Mouse (Mus musculus) cerebellum, adult 9-10 months (tissue): Measurements from ENCODE around the gene Inpp5a.

ENCODE experiments used
- DNase-seq: peaks from one replicate; pipeline ENCODE4 v3.0.0; 2022

Gene Inpp5a

DNA sequence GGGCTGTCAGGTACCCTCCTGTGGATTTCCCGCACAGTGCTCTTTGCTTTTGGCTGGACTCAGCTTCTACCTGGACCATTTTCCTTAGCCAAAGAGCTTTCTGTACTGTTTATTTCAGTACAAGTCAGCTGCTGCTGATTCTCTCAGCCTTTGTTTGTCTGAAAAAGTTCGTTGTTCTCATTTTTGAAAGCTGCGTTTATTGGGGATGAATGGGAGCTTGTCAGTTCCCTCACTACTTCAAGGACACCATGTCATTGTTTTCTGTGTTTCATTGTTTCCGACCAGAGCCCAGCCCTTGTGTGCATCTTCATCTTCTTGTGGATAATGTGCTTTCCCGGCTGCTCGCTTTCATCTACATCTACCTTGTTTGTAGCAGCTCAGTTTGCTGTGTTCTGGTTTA is 90.7 kb downstream of the Inpp5a start:
- DNase-seq, result no peak

DNA sequence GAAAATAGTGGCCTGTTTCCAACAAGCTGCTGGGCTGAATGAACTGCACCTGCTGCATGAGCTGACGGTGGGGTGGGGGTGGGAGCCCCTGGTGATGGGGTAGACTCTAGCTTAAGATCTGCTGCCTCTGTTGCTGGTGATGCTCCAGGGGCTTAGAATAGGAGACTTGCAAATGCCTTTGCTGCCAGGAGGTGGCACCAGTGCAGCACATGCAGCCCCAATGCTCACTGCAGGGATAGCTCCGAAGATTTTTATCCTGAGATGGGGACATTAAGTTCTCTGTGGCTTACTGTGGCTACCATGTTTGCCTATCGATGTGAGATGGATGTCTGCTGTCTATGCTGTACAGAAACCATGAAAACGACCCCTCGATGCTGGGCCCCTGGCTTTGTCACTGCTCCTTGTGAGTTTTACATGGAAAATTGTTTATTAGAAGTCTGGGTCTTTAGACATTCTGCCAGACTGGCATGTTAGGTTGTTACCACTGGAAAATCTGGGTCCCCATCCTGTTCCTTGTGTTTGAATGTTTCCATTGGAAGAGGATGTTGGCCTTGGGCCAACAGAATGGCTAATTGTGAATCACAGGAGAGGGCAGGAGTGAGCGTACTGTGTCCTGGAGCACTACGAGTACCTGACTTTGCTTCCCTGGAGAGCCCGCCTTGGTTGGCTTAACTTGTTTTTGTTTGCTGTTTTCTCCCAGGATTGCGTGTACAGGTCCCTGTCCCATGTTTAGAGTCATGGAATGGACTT is 95.5 kb downstream of the Inpp5a start:
- peak; percentile 74 for DNase-seq

DNA sequence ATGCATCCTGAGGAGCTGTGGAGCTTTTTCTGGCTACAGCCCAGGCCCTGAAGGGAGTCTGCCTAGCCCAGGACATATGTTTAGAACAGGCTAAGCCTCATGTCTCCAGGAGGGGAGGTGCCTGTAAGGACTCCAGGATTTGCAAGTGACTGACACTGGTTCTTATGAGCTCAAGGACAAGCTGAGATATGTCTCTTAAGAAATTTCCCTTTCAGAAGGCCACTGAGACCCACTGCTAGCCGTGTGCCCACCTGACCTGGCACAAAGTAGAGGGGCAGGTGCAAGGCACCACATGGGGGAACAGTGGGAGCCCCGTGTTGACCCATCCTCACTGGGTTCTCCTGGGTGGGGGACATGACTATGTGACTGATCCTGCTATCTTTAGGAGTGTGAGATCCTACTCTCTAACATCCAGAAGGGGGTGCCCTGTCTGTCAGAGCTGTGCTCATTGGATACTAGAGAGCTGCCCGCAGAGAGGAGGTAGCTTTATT is 100.9 kb downstream of the Inpp5a start:
- DNase-seq, result peak; percentile 73

DNA sequence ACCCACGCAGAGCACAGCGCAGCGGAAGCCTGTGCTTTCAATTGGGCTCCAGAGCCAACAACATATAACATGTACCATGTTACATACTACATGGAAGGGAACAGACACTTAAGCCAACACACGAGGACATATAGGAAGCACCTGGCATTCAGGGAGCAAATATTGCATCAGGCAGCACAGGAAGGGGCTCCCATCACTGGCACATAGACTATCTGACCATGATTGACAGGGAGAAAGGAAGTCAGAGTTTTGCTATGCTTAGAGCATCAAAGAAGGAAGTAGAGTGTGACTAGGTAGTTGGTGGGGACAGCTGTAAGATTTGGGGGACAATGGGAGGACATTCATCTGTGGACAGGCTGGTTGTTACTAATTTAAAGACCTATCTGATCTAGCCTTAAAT is 103.4 kb downstream of the Inpp5a start:
- no peak for DNase-seq

DNA sequence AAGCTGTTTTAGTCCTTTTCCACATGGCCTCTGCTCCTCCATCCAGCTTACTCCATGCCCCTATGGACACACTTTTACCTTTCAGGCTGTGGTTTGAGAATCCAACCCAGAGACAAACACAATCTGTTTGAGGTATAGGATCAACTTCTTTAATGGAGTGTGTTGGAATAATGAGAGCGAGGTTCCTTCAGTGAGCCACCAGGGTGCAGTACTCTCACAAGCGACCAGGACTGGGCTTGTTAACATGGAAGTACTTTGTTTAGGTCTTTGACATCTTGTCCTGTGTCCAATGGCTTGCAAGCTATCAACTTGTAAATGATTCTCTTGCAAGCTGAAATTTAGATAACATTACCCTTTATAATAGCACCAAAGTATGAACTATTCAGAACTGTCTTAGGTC is 104.0 kb downstream of the Inpp5a start:
- DNase-seq, result no peak

DNA sequence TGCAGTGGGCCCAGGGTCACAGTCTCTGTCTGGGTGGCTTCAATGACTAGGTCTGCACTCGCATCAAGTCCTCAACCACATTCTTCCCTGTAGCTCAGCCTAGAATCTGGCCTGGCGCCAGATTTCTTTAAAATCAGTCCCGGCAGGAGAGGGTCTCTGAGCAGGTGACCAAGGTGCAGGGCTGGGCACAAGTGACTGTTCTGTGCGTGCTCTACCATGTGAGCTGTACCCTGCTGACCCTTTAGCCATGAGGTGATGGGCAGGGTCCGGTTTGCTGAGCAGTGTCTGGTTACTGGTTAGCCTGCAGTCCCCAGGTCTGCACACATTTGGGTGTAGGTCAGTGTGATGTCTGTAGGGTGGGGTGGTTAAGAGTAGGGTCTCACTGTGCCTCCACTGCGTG is 106.9 kb downstream of the Inpp5a start:
- DNase-seq, result no peak

DNA sequence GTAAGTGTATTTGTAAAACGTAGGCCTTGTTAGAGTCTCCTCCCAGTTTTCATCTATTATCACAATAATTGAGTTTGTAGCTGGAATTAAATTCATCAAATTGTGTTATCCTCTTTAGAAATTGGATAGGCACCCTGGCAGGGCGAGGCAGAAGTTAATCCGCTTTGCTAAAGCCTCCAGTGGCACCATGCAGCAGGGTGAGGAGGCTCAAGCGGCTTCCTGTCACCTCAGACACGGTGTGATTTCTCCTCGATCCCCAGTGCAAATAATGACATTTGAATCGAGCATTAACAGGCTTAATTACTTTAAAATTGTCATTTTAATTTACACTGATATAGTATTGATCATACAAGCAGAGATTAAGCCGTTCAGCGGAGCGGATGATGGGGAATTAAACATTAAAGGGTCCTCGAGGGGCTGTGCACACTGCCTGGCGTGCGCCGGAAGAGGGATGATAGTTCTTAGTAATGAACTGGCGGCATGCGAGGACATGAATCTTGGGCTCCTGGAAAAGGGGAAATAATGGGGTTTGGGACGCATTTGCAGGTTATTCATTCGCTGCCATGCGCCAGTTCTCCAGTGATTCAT is 109.2 kb downstream of the Inpp5a start:
- no peak for DNase-seq

DNA sequence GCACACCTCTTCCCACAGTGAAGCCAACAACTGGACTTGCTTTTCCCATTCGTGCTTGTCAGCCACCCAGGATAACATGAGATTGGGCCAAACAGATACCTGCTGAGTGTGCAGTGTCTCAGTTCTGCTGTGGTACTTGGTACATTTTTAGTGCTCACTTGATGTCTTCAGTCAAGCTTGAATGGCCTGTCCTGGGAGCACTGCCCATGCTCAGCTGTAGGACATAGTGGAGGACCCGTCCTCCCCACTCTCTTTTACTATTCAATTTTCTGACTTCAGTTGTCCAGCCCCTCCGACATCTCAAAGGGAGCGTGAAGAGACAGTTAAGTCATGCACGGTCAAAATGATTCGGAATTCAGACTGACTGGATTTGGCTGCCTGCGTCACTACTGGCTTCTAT is 115.2 kb downstream of the Inpp5a start:
- no peak for DNase-seq

DNA sequence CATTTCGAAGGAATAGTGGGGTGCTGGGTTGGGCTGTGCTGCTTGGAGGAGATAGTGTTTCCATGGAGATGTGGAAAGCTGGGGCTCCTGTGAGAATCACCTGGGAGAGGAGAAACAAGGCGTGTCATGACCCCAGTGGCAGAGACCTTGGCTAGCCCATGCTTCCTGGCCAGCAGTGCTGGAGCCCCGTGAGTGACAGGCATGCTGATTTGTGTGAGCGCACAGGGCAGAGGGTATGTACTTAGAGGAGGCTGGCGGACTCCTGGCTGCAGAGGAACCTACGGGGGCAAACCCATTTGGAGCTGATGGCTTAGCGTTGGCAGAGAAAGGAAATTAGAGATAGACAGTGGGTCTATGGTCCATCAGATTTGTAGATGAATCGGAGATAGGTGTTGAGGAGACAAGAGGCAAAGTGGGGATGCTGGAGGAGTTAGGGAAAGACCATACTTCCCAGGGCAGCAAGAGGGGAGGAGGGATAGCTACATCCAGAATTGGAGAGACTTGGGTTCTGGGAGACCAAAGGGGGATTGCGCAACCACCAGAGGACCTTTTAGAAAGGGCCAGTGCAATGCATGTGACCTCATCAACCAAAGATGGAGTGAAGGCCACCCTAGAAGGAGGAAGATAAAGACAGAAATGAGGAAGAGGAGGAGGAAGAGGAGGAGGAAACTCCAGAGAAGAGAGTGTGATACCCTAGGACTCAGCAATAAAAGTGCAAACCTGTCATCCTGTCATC is 117.9 kb downstream of the Inpp5a start:
- DNase-seq, result no peak

DNA sequence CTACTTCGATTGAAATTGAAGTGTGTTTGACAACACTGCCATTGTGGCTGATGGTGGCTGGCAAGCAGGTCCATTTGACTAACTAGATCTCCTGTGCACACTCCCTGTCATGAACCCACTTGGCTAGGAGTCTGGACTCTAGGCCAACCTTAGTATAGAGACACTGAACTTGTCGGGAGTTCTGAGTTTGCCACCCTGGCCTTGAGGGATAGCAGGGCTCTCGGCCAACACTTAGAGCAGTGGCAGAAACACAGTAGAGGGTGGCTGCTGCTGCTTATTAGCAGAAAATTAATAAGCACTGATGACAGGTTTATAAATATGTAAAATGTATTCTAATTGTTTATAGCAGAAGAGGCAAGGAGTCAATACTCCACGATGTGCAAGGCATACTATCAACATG is 120.0 kb downstream of the Inpp5a start:
- no peak for DNase-seq

DNA sequence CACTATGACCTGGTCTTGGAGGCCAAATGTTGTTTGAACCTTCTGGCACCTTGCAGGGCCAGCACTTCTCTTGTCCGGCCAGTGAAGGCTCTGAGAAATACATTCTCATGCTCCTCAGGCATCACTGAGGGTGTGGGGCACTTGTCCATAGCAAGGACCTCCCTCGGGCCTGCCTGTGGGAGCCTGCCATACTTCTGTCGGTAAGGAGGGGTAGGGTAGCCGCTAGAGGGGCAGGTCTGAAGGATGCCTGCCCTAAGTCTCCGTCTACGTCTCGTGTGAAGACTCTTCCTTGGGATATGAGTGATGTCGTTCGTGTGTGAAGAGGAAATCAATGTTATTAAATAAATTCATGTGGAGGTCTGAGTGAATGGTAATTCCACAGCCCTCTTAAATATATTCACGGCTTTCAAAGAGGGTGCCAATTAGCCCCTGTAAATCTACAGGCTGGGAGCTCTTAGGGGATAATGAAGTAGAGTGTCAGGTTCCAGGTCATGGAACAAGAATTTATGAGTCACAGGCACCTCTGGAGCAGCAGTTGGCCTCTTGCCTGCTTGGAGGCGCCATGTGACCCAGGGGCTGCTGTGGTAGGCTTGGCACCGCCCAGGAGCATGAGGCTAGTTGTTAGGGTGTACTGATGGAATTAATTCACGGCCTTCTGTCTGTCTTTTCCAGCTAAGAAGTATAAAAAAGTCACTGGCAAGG is 127.2 kb downstream of the Inpp5a start:
- no peak for DNase-seq

DNA sequence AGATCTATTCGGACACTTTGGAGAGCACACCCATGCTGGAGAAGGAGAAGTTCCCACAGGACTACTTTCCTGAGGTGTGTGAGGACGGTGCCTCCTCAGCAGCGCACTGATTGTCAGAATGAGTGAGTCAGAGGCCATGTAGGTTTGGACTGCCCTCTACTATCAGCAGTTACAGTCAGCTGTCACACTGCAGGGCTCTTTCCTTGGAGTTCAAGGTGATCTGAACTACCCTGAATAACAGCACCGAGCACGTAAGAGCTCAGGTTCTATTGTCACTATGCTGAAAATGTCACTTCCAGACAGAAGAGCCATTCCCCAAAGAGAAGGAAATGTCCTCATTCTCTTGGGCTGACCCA is 127.7 kb downstream of the Inpp5a start:
- no peak for DNase-seq

DNA sequence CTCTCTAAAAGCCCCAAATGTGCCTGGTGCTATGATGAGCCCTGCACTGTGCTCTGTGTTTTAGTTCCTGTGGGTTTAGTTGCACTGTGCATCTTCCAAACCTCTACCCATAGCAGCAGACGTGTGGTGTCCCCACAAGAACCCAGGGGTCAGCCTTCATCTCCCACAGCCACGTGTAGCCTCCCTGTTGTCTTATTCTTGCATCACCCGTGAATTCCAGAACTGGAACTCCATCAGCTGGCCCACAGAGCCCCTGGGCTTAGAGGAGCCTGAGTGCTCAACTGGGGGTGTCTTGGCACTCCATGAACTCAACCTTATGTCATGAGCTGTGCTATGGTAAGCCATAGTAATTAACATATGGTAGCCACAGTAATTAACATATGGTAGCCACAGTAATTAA is 129.4 kb downstream of the Inpp5a start:
- no peak for DNase-seq

DNA sequence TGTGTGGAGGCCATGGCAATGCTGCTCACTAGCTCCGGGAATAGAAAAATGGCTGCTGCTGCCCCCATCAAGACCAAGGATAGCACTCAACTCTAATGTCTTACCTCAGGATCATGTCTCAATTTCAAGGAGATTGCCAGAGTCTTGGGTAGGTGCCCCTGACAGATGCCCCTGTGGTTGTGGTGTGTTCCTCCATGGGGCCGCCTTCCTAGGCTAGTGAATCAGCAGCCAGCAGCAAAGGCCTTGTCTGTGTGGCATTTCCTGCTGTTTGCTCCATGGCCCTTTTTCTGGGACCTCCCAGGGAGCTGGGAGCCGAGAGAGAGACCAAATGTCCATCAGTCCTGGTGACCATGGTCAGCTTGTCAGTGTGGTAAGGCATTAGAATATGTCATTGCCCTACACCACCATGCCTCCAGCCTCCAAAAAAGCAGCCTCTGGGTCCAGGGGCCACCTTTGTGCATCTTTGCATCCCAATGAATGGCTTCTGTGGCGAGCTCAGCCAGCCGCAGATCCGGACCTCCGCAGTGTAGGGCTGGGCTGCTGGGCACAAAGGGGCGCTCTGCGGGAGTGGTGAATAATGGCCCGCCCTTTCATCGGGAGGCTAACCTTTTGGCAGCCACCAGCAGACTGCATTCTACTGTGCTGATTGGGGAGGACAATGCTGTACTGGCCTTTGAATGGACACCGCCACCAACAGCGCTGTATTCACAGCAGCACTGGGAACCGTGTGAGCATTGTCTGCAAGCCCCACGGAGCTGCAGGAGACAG is 139.6 kb downstream of the Inpp5a start:
- DNase-seq, result no peak

DNA sequence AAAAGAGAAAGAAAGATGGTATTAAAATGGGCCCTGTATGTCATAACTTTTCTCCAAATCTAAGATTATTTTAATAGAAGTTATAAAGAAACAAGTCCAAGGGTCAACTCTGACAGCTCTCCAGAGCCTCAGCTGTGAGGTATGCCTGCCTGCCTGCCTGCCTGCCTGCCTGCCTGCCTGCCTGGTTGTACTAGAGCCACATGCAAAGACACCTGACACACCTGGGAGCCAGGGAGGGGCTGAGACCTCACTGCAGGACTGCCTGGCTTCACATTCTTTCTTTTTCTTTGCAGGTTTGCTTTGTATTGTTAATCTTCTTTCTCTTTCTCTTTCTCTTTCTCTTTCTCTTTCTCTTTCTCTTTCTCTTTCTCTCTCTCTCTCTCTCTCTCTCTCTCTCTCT is 140.3 kb downstream of the Inpp5a start:
- no peak for DNase-seq

DNA sequence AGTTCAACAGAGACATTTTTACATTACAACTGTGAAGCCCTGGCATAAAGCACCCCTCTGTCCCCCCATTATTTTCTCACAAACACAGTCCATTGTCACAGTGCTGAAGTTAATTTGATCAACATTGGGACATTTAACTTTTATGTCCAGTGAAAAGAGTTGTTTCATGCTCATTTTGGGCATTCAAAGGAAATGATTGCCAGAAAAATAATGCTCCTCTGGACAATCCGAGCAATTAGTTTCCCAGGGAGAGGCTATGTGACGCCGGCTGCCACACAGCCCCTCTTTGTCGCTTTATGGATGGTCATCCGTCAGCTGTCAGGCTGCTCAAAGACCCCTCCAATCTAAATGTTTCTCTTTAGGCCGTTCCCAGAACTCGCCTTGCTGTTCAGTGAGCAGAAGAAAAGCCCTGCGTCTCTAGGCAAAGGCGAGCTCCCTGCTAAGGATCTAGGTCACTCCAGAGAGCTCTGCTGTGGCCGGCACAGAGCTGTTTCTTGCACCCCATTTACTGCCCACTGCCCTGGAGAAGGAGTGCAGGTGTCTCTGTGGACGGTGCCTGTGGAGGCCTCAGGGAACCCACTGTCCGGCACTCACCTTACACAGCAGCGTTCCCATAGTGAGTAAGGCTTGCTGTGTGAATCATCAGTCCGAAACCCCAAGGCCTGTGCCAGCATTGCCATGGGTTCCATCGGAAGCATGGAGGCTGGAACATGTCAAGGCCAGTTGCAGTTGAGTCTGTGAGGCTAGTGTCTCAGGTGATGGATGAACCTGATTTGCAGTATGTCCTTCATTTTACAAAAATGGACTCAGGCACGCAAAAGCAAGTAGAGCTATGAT is 141.9 kb downstream of the Inpp5a start:
- DNase-seq, result no peak

DNA sequence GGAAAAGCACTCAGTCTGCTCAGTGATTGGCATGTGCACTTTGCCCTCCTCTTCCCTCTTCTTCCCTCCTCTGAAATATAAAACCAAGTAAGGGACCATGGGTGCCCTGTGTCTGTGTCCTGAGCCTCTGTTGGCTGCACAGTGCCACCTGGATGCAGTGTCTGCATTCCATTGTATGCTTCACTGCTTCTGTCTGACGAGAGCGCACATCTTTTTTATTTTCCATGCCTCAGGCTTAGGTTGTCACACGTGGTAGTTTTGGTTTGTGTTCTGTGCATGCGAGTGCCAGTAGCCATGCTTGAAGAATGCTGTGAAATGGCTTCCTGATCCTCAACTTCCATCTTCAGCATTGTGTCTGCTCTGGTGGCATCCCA is 142.5 kb downstream of the Inpp5a start:
- no peak for DNase-seq

DNA sequence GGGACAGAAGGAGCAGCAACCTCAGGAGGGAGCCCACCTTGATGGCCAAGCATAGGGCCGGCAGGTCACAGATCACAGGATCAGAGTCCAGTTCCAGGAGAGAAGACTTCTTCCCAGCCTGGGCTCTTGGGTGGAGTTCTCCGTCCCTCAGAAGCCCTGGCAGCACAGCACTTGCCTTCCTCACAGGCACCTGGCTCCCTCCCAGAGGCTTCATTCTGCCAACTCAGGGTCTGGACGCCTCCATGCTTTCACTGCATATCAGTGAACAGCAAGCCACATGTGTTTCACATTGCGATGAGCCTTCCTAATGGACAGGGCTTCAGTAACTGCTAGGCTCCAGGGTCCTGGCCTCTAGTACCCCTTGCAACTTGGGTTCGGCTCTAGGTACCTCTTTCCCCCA is 147.4 kb downstream of the Inpp5a start:
- DNase-seq, result peak; percentile 41

DNA sequence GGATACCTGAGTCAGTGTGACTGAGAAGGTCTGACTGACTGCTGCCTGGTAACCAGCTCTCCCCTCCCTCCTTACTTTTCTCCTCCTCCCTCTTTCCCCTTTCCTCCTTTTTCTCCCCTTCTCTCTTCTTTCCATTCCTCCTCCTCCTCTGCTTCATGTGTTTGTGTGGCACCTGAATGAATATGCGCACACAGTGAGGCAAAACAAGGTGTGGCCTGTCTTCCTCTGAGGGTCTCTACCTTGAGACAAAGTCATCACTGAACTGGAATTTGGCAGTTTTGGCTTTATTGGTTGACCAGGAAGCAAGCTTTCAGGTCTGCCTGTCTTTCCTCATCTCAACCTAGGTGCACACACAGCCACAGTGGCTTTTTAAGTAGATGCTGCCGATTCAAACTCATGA is 147.9 kb downstream of the Inpp5a start:
- DNase-seq, result no peak

DNA sequence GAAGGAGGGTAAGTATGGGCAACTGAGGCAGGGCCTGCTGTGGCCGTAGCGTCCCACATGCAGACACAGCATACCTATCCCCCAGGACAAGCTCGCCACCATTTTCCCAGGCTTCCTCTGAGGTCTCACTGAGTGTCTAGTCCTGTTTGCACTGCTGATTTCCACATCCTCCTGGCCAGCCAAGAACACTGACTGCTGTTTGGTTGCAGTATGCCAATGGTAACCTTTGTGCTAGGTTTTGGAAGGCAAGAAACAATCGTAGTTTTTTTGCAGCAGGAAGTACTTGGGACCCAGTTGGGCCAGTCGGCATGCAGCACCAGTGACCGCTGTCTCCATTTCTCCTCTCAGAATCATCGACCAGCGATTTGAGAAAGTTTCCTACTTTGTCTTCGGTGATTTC is 148.9 kb downstream of the Inpp5a start:
- DNase-seq, result no peak

DNA sequence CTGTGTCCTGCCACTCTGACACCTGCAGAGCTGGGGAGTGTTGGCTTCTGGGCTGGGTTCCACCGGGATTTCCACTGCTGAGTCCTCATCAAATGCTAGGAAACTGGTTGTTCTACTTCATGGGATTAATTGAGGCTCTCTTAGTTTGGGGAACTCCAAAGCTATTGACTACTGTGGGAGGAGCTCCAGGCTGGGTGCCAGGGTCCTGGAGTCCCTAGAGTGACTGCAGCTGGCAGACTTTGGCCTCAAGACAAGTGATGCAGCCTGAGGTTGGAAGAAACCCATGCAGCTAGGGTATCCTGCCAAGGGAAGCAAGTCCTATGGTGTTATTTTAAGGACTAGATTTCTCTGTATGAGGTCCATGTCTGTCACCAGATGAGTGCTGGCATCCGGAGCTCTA is 149.6 kb downstream of the Inpp5a start:
- DNase-seq, result peak; percentile 43

DNA sequence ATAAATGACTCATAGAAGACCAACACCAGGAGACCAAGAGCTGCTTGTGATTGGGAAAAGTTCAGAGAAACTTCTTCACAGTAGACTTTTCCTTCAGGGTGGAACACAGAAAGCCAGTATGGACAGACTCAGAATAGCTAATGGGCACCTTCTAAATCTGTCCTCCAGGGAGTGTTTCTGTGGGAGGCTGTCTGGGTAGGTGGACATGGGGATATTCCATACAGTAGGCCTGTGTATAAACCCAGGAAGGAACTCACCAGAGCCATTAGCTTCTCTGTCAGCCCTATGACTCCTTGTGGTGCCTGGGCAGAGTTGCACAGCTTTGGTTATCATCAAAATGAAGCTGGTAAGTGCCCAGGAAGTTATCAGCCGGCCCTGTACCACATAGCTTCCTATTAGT is 151.7 kb downstream of the Inpp5a start:
- DNase-seq, result no peak
